Mouse (Mus musculus): Measurements from ENCODE around the gene Apoc2. TPM values are rescaled to one million over a fixed set of nuclear protein-coding genes. Genes with fewer than 3 reads are reported as not detected.
A peak's percentile ranks its signal among the peaks of the same experiment; 100 is the strongest.

Gene Apoc2
- total and polyA plus RNA-seq, 3 experiments, result not detected

GRCm38 (mm10) chr7:19632720-19633119 is 45.0 kb downstream of the Apoc2 start:
- Histone ChIP-seq H3K9ac (ENCODE audit: control insufficient read depth, low read depth, low read length, poor library complexity, severe bottlenecking) (no peak overlapping the region), H3K27me3 (ENCODE audit: control insufficient read depth in 1 of 2, insufficient read depth in 2 of 2, low read length in 2 of 2) (no peaks in the 10 kb centered on the region), H3K27ac (ENCODE audit: control insufficient read depth, low read depth, low read length) (peak overlapping the region; percentile 17; the same call in 1 of the 2 replicates), H3K36me3 (ENCODE audit: control insufficient read depth in 1 of 2, insufficient read depth in 2 of 2, low read length in 2 of 2) (peaks cover 3 to 11% of the 10 kb centered on the region in 2 experiments), H3K9me3 (replicated peaks; ENCODE audit: insufficient read depth, low read length) (no peaks in the 10 kb centered on the region), H3K4me1 (ENCODE audit: control insufficient read depth in 1 of 2, insufficient read depth in 2 of 2, low read length in 2 of 2) (peaks cover 4 to 13% of the 10 kb centered on the region in 2 experiments), H3K79me2 (ENCODE audit: control insufficient read depth, insufficient read depth, low read length, poor library complexity) (no peaks in the 10 kb centered on the region; the same call in 1 of the 2 replicates), H3K4me3 (ENCODE audit: control insufficient read depth in 1 of 2, insufficient read depth in 1 of 2, low read depth in 2 of 2, low read length in 2 of 2) (no peak overlapping the region)
- TF ChIP-seq TBP (IDR thresholded peaks at IDR 0.05; ENCODE audit: low read depth, low read length) (0 out of 2 replicates have a peak, but pooled peaks have one; percentile 12), GATA1 (IDR thresholded peaks at IDR 0.05; ENCODE audit: low read depth, low read length) (peak; percentile 84), CHD1 (IDR thresholded peaks at IDR 0.05; ENCODE audit: low read depth, low read length) (no peak), SIN3A (IDR thresholded peaks at IDR 0.05; ENCODE audit: low read length) (peak; percentile 52), SMC3 (IDR thresholded peaks at IDR 0.05; ENCODE audit: low read depth, low read length) (no peak), RCOR1 (IDR thresholded peaks at IDR 0.05; ENCODE audit: low read depth, low read length) (0 out of 2 replicates have a peak, but pooled peaks have one; percentile 15), MXI1 (IDR thresholded peaks at IDR 0.05; ENCODE audit: low read depth, low read length) (peak; percentile 49; the same call in 1 of the 2 replicates), JUND (IDR thresholded peaks at IDR 0.05; ENCODE audit: low read depth, low read length) (no peak), TAL1 (IDR thresholded peaks at IDR 0.05; ENCODE audit: low read length) (peak; percentile 88), TCF12 (IDR thresholded peaks at IDR 0.05; ENCODE audit: low read depth, low read length) (peak; percentile 83), EP300 (IDR thresholded peaks at IDR 0.05; ENCODE audit: low read depth in 1 of 2, low read length in 2 of 2) (peak; percentile 72 to 82)
- peak; percentile 76 for DNase-seq (ENCODE audit: low read depth, low spot score)

GRCm38 (mm10) chr7:19632275-19632674 is 45.5 kb downstream of the Apoc2 start:
- no peaks in the 10 kb centered on the region for H3K9me3 ChIP-seq (replicated peaks; ENCODE audit: insufficient read depth, low read length)
- H3K4me3 ChIP-seq (ENCODE audit: control insufficient read depth in 1 of 2, insufficient read depth in 1 of 2, low read depth in 2 of 2, low read length in 2 of 2), result no peak overlapping the region
- no peaks in the 10 kb centered on the region for H3K27me3 ChIP-seq (ENCODE audit: control insufficient read depth in 1 of 2, insufficient read depth in 2 of 2, low read length in 2 of 2)
- no peak overlapping the region for H3K9ac ChIP-seq (ENCODE audit: control insufficient read depth, low read depth, low read length, poor library complexity, severe bottlenecking)
- peaks cover 4 to 15% of the 10 kb centered on the region in 2 experiments for H3K4me1 ChIP-seq (ENCODE audit: control insufficient read depth in 1 of 2, insufficient read depth in 2 of 2, low read length in 2 of 2)
- TF ChIP-seq POLR2AphosphoS2 (IDR thresholded peaks at IDR 0.05; ENCODE audit: low read length), result 0 out of 2 replicates have a peak, but pooled peaks have one; percentile 17
- TF ChIP-seq JUND (IDR thresholded peaks at IDR 0.05; ENCODE audit: low read depth, low read length), result no peak
- DNase-seq (ENCODE audit: low read depth, low spot score), result no peak
- peaks cover 1 to 12% of the 10 kb centered on the region in 2 experiments for H3K36me3 ChIP-seq (ENCODE audit: control insufficient read depth in 1 of 2, insufficient read depth in 2 of 2, low read length in 2 of 2)
- peak overlapping the region; percentile 17; the same call in 1 of the 2 replicates for H3K27ac ChIP-seq (ENCODE audit: control insufficient read depth, low read depth, low read length)
- no peaks in the 10 kb centered on the region; the same call in 1 of the 2 replicates for H3K79me2 ChIP-seq (ENCODE audit: control insufficient read depth, insufficient read depth, low read length, poor library complexity)

GRCm38 (mm10) chr7:19629361-19629734 is 48.4 kb downstream of the Apoc2 start, which contains the start of gene Relb:
TSS of gene Relb (minus strand) at chr7:19629438.
- H3K4me3 ChIP-seq (ENCODE audit: control insufficient read depth in 1 of 2, insufficient read depth in 1 of 2, low read depth in 2 of 2, low read length in 2 of 2), result peak within 1 kb of the TSS; percentile 77 to 97
- H3K27me3 ChIP-seq (ENCODE audit: control insufficient read depth in 1 of 2, insufficient read depth in 2 of 2, low read length in 2 of 2), result no peaks in the 10 kb centered on the region
- H3K79me2 ChIP-seq (ENCODE audit: control insufficient read depth, insufficient read depth, low read length, poor library complexity), result no peaks in the 10 kb centered on the region; the same call in 1 of the 2 replicates
- peak within 1 kb of the TSS; percentile 66 for H3K27ac ChIP-seq (ENCODE audit: control insufficient read depth, low read depth, low read length)
- peaks cover 4 to 15% of the 10 kb centered on the region in 2 experiments for H3K4me1 ChIP-seq (ENCODE audit: control insufficient read depth in 1 of 2, insufficient read depth in 2 of 2, low read length in 2 of 2)
- DNase-seq (ENCODE audit: low read depth, low spot score), result peak; percentile 90
- peak within 1 kb of the TSS; percentile 78 for H3K9ac ChIP-seq (ENCODE audit: control insufficient read depth, low read depth, low read length, poor library complexity, severe bottlenecking)
- H3K9me3 ChIP-seq (replicated peaks; ENCODE audit: insufficient read depth, low read length), result no peaks in the 10 kb centered on the region
- peaks cover 0 to 12% of the 10 kb centered on the region in 2 experiments; a peak in 2 of 4 replicates for H3K36me3 ChIP-seq (ENCODE audit: control insufficient read depth in 1 of 2, insufficient read depth in 2 of 2, low read length in 2 of 2)
- TF ChIP-seq NELFE (IDR thresholded peaks at IDR 0.05; ENCODE audit: low read depth, low read length), result peak; percentile 41; the same call in 1 of the 2 replicates
- no peak for TF ChIP-seq TCF12 (IDR thresholded peaks at IDR 0.05; ENCODE audit: low read depth, low read length)
- no peak for TF ChIP-seq MEF2A (IDR thresholded peaks at IDR 0.05; ENCODE audit: extremely low read depth, insufficient replicate concordance, low read depth, low read length, poor library complexity, severe bottlenecking)
- no peak for TF ChIP-seq POLR2AphosphoS5 (IDR thresholded peaks at IDR 0.05; ENCODE audit: borderline replicate concordance, low read depth, low read length)
- TF ChIP-seq E2F4 (IDR thresholded peaks at IDR 0.05; ENCODE audit: borderline replicate concordance, low read depth, low read length), result no peak
- TF ChIP-seq KAT2A (conservative IDR thresholded peaks at IDR 0.05; ENCODE audit: low read depth, low read length), result no peak
- no peak for TF ChIP-seq ZNF384 (IDR thresholded peaks at IDR 0.05; ENCODE audit: low read depth, low read length)
- TF ChIP-seq POLR2AphosphoS2 (IDR thresholded peaks at IDR 0.05; ENCODE audit: low read length), result no peak; the same call in 1 of the 2 replicates
- no peak for TF ChIP-seq CHD1 (IDR thresholded peaks at IDR 0.05; ENCODE audit: low read depth, low read length)
- TF ChIP-seq JUND (IDR thresholded peaks at IDR 0.05; ENCODE audit: low read depth, low read length), result no peak
- TF ChIP-seq EP300 (IDR thresholded peaks at IDR 0.05; ENCODE audit: low read depth in 1 of 2, low read length in 2 of 2), result no peak
- TF ChIP-seq NRF1 (IDR thresholded peaks at IDR 0.05; ENCODE audit: insufficient read depth, low read depth, low read length, poor library complexity, severe bottlenecking), result peak; percentile 52
- peak; percentile 58 for TF ChIP-seq ETS1 (IDR thresholded peaks at IDR 0.05; ENCODE audit: low read depth, low read length)
- no peak for TF ChIP-seq ZMIZ1 (IDR thresholded peaks at IDR 0.05; ENCODE audit: low read depth, low read length)
- TF ChIP-seq MAZ (IDR thresholded peaks at IDR 0.05; ENCODE audit: low read depth, low read length), result peak; percentile 85; the same call in 1 of the 2 replicates
- no peak for TF ChIP-seq MYC (IDR thresholded peaks at IDR 0.05; ENCODE audit: low read depth, low read length)
- TF ChIP-seq GATA1 (IDR thresholded peaks at IDR 0.05; ENCODE audit: low read depth, low read length), result no peak
- no peak; the same call in none of the 2 replicates for TF ChIP-seq MXI1 (IDR thresholded peaks at IDR 0.05; ENCODE audit: low read depth, low read length)
